Mouse (Mus musculus) hindbrain, postnatal 0 days (tissue): ENCODE data around the gene Rtf2. TPM values are rescaled to one million over a fixed set of nuclear protein-coding genes. Genes with fewer than 3 reads are reported as not detected.

Experiments used
- ATAC-seq: fragments of 200-750 bp; cut with Nextera tagmentation; 2 replicates; pipeline ENCODE4 v1.8.0; 2017; ENCODE audit warnings: mild to moderate bottlenecking, moderate TSS enrichment, moderate library complexity
- DNase-seq: peaks from one replicate; pipeline ENCODE4 v3.0.0-alpha.2; 2015; ENCODE audit warnings: low spot score
- H3K27ac ChIP-seq: fragments of 300-500 bp; sonication (generic); 2 replicates; pipeline ENCODE4 v1.5.1; 2014; ENCODE audit warnings: mild to moderate bottlenecking
- H3K27me3 ChIP-seq: fragments of 300-500 bp; sonication (generic); 2 replicates; pipeline ENCODE4 v1.6.1; 2014; ENCODE audit warnings: low read length, mixed read lengths; ENCODE audit not compliant: insufficient read depth
- H3K36me3 ChIP-seq: fragments of 300-500 bp; sonication (generic); 2 replicates; pipeline ENCODE4 v1.6.1; 2014; ENCODE audit warnings: low read length, mixed read lengths; ENCODE audit not compliant: insufficient read depth
- H3K4me1 ChIP-seq: fragments of 300-500 bp; sonication (generic); 2 replicates; pipeline ENCODE4 v1.6.1; 2014; ENCODE audit warnings: antibody characterized with exemption, low read length, mixed read lengths; ENCODE audit not compliant: insufficient read depth
- H3K4me2 ChIP-seq: fragments of 300-500 bp; sonication (generic); 2 replicates; pipeline ENCODE4 v1.6.1; 2014; ENCODE audit warnings: low read depth, mild to moderate bottlenecking, low read length, moderate library complexity, mixed read lengths
- H3K4me3 ChIP-seq: fragments of 300-500 bp; sonication (generic); 2 replicates; pipeline ENCODE4 v1.5.1; 2014; ENCODE audit warnings: low read length
- H3K9ac ChIP-seq: fragments of 300-500 bp; sonication (generic); replicated peaks from 2 replicates; pipeline ENCODE4 v1.6.1; 2014; ENCODE audit warnings: mild to moderate bottlenecking, low read length, moderate library complexity, mixed read lengths
- H3K9me3 ChIP-seq: fragments of 300-500 bp; sonication (generic); 2 replicates; pipeline ENCODE4 v1.6.1; 2016; ENCODE audit warnings: low read length, mixed read lengths
- CTCF ChIP-seq: IDR thresholded peaks from 2 replicates; pipeline ENCODE4 v1.5.1; 2016; ENCODE audit warnings: antibody characterized with exemption, control low read depth, low read depth
- WGBS: fragments of 180-500 bp; shearing (Covaris S2); extraction: QIAGEN DNeasy Blood & Tissue Kit; methylation state at CpG from one replicate; pipeline ENCODE4 v1.1.7; 2014; 5-methylcytosine and 5-hydroxymethylcytosine counted together
- polyA plus RNA-seq: library from polyadenylated mRNA; unstranded; fragments of >200 nt; fragmentation: Nextera tagmentation; extraction: Ambion mirVana; gene quantifications from 2 replicates; pipeline ENCODE4 v1.2.1, GENCODE M21; 2015
- total RNA-seq: library from RNA; depleted of rRNA; stranded (reverse); fragments of >200 nt; gene quantifications from 2 replicates; pipeline ENCODE4 v1.2.3, GENCODE M21; 2014

Rtf2 gene
- total and polyA plus RNA-seq, 2 experiments from 2014 or later = 65.6 to 83.6 TPM

GRCm38 (mm10) chr2:172411091-172411490 is 29.3 kb upstream of the Rtf2 start:
- TF ChIP-seq CTCF = no peak
- 0 out of 2 replicates have a peak, but pooled peaks have one; percentile 15 for ATAC-seq
- Histone ChIP-seq H3K9me3 (no peaks in the 10 kb centered on the region), H3K4me2 (no peak overlapping the region), H3K27me3 (no peaks in the 10 kb centered on the region), H3K9ac (no peak overlapping the region), H3K4me3 (no peak overlapping the region), H3K4me1 (no peaks in the 10 kb centered on the region), H3K36me3 (no peaks in the 10 kb centered on the region), H3K27ac (no peak overlapping the region)
- 65% methylated on average over 11 of the region's 11 CpGs for WGBS
- no peak for DNase-seq

- TF ChIP-seq CTCF = no peak
- H3K4me3 ChIP-seq = no peak overlapping the region
- ATAC-seq = peak; percentile 68
- no peaks in the 10 kb centered on the region for H3K27me3 ChIP-seq
- DNase-seq = peak; percentile 50
- no peaks in the 10 kb centered on the region for H3K9me3 ChIP-seq
- no peaks in the 10 kb centered on the region for H3K4me1 ChIP-seq
- WGBS = 11% methylated on average over 9 of the region's 9 CpGs
- H3K27ac ChIP-seq = no peak overlapping the region
- no peaks in the 10 kb centered on the region for H3K36me3 ChIP-seq
- H3K4me2 ChIP-seq = 0 out of 2 replicates have a peak overlapping the region, but pooled peaks have one; percentile 16
- no peak overlapping the region for H3K9ac ChIP-seq
Measured at GRCm38 (mm10) chr2:172412454-172412853, 27.9 kb upstream of the Rtf2 start.

- no peak for ATAC-seq
- 24% methylated on average over 4 of the region's 4 CpGs for WGBS
- no peaks in the 10 kb centered on the region for H3K36me3 ChIP-seq
- H3K9me3 ChIP-seq = no peaks in the 10 kb centered on the region
- no peak overlapping the region for H3K4me3 ChIP-seq
- no peak for DNase-seq
- H3K9ac ChIP-seq = no peak overlapping the region
- no peak overlapping the region for H3K27ac ChIP-seq
- no peaks in the 10 kb centered on the region for H3K27me3 ChIP-seq
- no peaks in the 10 kb centered on the region for H3K4me1 ChIP-seq
- TF ChIP-seq CTCF = no peak
- no peak overlapping the region for H3K4me2 ChIP-seq
Measured at GRCm38 (mm10) chr2:172413273-172413672, 27.1 kb upstream of the Rtf2 start.

GRCm38 (mm10) chr2:172413894-172414293 is 26.5 kb upstream of the Rtf2 start:
- DNase-seq (no peak), ATAC-seq (no peak)
- no peaks in the 10 kb centered on the region for H3K27me3 ChIP-seq
- no peak overlapping the region for H3K4me2 ChIP-seq
- TF ChIP-seq CTCF = no peak
- WGBS = 50% methylated on average over 5 of the region's 5 CpGs
- H3K9ac ChIP-seq = no peak overlapping the region
- H3K36me3 ChIP-seq = no peaks in the 10 kb centered on the region
- no peaks in the 10 kb centered on the region for H3K4me1 ChIP-seq
- no peaks in the 10 kb centered on the region for H3K9me3 ChIP-seq
- H3K4me3 ChIP-seq = no peak overlapping the region
- no peak overlapping the region for H3K27ac ChIP-seq

- H3K9me3 ChIP-seq = no peaks in the 10 kb centered on the region
- TF ChIP-seq CTCF = no peak
- H3K4me1 ChIP-seq = no peaks in the 10 kb centered on the region
- no peak overlapping the region for H3K4me2 ChIP-seq
- no peaks in the 10 kb centered on the region for H3K36me3 ChIP-seq
- H3K27me3 ChIP-seq = no peaks in the 10 kb centered on the region
- DNase-seq = no peak
- 67% methylated on average over 12 of the region's 12 CpGs for WGBS
- no peak for ATAC-seq
- no peak overlapping the region for H3K9ac ChIP-seq
- no peak overlapping the region for H3K27ac ChIP-seq
- no peak overlapping the region for H3K4me3 ChIP-seq
Measured at GRCm38 (mm10) chr2:172416218-172416617, 24.1 kb upstream of the Rtf2 start.

- Histone ChIP-seq H3K9ac (no peak overlapping the region), H3K36me3 (no peaks in the 10 kb centered on the region), H3K27ac (no peak overlapping the region), H3K4me1 (no peaks in the 10 kb centered on the region), H3K9me3 (no peaks in the 10 kb centered on the region), H3K4me3 (no peak overlapping the region), H3K27me3 (no peaks in the 10 kb centered on the region), H3K4me2 (no peak overlapping the region)
- WGBS = 85% methylated on average over 5 of the region's 5 CpGs
- no peak for TF ChIP-seq CTCF
- no peak for ATAC-seq
- no peak for DNase-seq
Measured at GRCm38 (mm10) chr2:172416876-172417275, 23.5 kb upstream of the Rtf2 start.

- no peaks in the 10 kb centered on the region for H3K36me3 ChIP-seq
- no peak for TF ChIP-seq CTCF
- H3K4me3 ChIP-seq = no peak overlapping the region
- no peaks in the 10 kb centered on the region for H3K27me3 ChIP-seq
- no peaks in the 10 kb centered on the region for H3K4me1 ChIP-seq
- H3K4me2 ChIP-seq = no peak overlapping the region
- no peak for DNase-seq
- WGBS = 84% methylated on average over 5 of the region's 5 CpGs
- no peak overlapping the region for H3K27ac ChIP-seq
- H3K9ac ChIP-seq = no peak overlapping the region
- ATAC-seq = no peak
- no peaks in the 10 kb centered on the region for H3K9me3 ChIP-seq
Measured at GRCm38 (mm10) chr2:172418208-172418607, 22.1 kb upstream of the Rtf2 start.
